9 mouse cellular contexts compared by ENCODE assay signal in genomic region chr3:34647688-34648087, GRCm38 (mm10). TPM values are rescaled to one million over a fixed set of nuclear protein-coding genes. Genes with fewer than 3 reads are reported as not detected.
DNase-seq lines count a peak whose midpoint lies in the region; ATAC-seq and TF ChIP-seq lines count a peak whose summit lies in the region.
"Had no signal": no experiment of that assay in that cellular context is flagged by ENCODE, and none has a peak within 500 bp of the region (broad histone marks: within the 10 kb centered on the region; RNA-seq: fewer than 3 reads in every experiment).

No protein-coding gene starts in this region.

- WGBS in forebrain, embryonic 16.5 days, result under 1% methylated on average over 14 of the region's 14 CpGs
- WGBS in liver, postnatal 0 days (ENCODE audit: insufficient replicate concordance), result under 1% methylated on average over 14 of the region's 14 CpGs
- WGBS in olfactory bulb, adult 2 months, result 3% methylated on average over 14 of the region's 14 CpGs

- ATAC-seq in forebrain, embryonic 16.5 days, result no peak
- no peak for ATAC-seq in liver, postnatal 0 days

- TF ChIP-seq EP300 in liver, postnatal 0 days (IDR thresholded peaks at IDR 0.05; ENCODE audit: low read depth), result no peak

- peak; percentile 76 for DNase-seq in ovary, postnatal 14 days (ENCODE audit: low spot score)
- DNase-seq in ovary, adult 18-20 months (ENCODE audit: low spot score), result no peak
- peak; percentile 94 for DNase-seq in brain, embryonic 14.5 days (ENCODE audit: low read depth)
- peak; percentile 37 to 82 for DNase-seq in kidney, adult 8-10 months
- peak; percentile 80 for DNase-seq in liver, postnatal 0 days
- peak; percentile 68 for DNase-seq in yolk sac, embryonic 10.5 days (ENCODE audit: low spot score)

- no peak overlapping the region for H3K9ac ChIP-seq in forebrain, embryonic 16.5 days (replicated peaks; ENCODE audit: low read depth, low read length)
- no peak overlapping the region for H3K9ac ChIP-seq in liver, postnatal 0 days (replicated peaks)

- H3K9me3 ChIP-seq in forebrain, embryonic 16.5 days (ENCODE audit: control insufficient read depth, low read length), result no peaks in the 10 kb centered on the region
- H3K9me3 ChIP-seq in liver, postnatal 0 days (ENCODE audit: low read length), result no peaks in the 10 kb centered on the region

- H3K4me3 ChIP-seq in forebrain, embryonic 16.5 days (replicated peaks; ENCODE audit: low read length), result no peak overlapping the region
- no peak overlapping the region for H3K4me3 ChIP-seq in liver, postnatal 0 days (ENCODE audit: low read depth, low read length)
- H3K4me3 ChIP-seq in olfactory bulb, adult 2 months (ENCODE audit: insufficient read depth, low read depth, low read length), result no peak overlapping the region

- peak; percentile 75 for TF ChIP-seq CTCF in brain, embryonic 14.5 days (IDR thresholded peaks at IDR 0.05; ENCODE audit: borderline replicate concordance, extremely low read depth, insufficient read depth, insufficient read length)
- peak; percentile 67 for TF ChIP-seq CTCF in liver, postnatal 0 days (IDR thresholded peaks at IDR 0.05; ENCODE audit: low read depth)
- peak; percentile 43; the same call in 1 of the 2 replicates for TF ChIP-seq CTCF in olfactory bulb, adult 2 months (IDR thresholded peaks at IDR 0.05; ENCODE audit: insufficient read depth, low read depth, low read length)

- peak overlapping the region; percentile 56 for H3K4me2 ChIP-seq in forebrain, embryonic 16.5 days (ENCODE audit: low read length)
- H3K4me2 ChIP-seq in liver, postnatal 0 days (ENCODE audit: low read depth, low read length), result no peak overlapping the region

- H3K36me3 ChIP-seq in forebrain, embryonic 16.5 days (ENCODE audit: control insufficient read depth, insufficient read depth), result no peaks in the 10 kb centered on the region
- no peaks in the 10 kb centered on the region for H3K36me3 ChIP-seq in liver, postnatal 0 days (replicated peaks; ENCODE audit: insufficient read depth, low read length)

- H3K27ac ChIP-seq in forebrain, embryonic 16.5 days (ENCODE audit: low read length), result peak overlapping the region; percentile 80
- no peak overlapping the region for H3K27ac ChIP-seq in liver, postnatal 0 days (ENCODE audit: low read depth)
- H3K27ac ChIP-seq in olfactory bulb, adult 2 months (ENCODE audit: insufficient read depth, low read depth, low read length), result peak overlapping the region; percentile 93
- H3K27ac ChIP-seq: macrophage had no signal

- 0 out of 2 replicates have a peak, but pooled peaks cover under 1% of the 10 kb centered on the region for H3K27me3 ChIP-seq in forebrain, embryonic 16.5 days (replicated peaks; ENCODE audit: control insufficient read depth, insufficient read depth, low read length)
- peaks cover 90% of the 10 kb centered on the region for H3K27me3 ChIP-seq in liver, postnatal 0 days (ENCODE audit: insufficient read depth, low read length)

- TF ChIP-seq POLR2A in brain, embryonic 14.5 days (IDR thresholded peaks at IDR 0.05; ENCODE audit: borderline replicate concordance, extremely low read depth, insufficient read depth, insufficient read length, poor library complexity, severe bottlenecking), result no peak
- no peak for TF ChIP-seq POLR2A in olfactory bulb, adult 2 months (IDR thresholded peaks at IDR 0.05; ENCODE audit: insufficient read depth, low read depth, low read length)

- H3K4me1 ChIP-seq in forebrain, embryonic 16.5 days (replicated peaks; ENCODE audit: control insufficient read depth, insufficient read depth, low read length), result peaks cover 45% of the 10 kb centered on the region
- H3K4me1 ChIP-seq in liver, postnatal 0 days (ENCODE audit: insufficient read depth), result peaks cover 7% of the 10 kb centered on the region; the same call in 1 of the 2 replicates
- peaks cover 20% of the 10 kb centered on the region for H3K4me1 ChIP-seq in olfactory bulb, adult 2 months (ENCODE audit: control insufficient read depth, insufficient read depth, low read length)

RNA-seq across cellular contexts. Expression of gene Sox2, which starts 2.5 kb away (rescaled TPM):
- 101 and 119 TPM in 2 replicates for polyA plus RNA-seq in brain, embryonic 14.5 days (2012; rRNA removed)
- 20.8 and 24.0 TPM in 2 replicates for polyA plus RNA-seq in forebrain, embryonic 16.5 days (2015; fragmentation: Nextera tagmentation; extraction: Ambion mirVana)
- not detected in 2 replicates for polyA plus RNA-seq in liver, postnatal 0 days (2015; fragmentation: Nextera tagmentation; extraction: Ambion mirVana)
- polyA plus RNA-seq in olfactory bulb, adult 2 months (2012; ENCODE audit: insufficient read depth, insufficient read length, low replicate concordance, missing spikeins), result not detected in 2 replicates
- polyA plus RNA-seq: macrophage had no signal
